Mouse (Mus musculus) C3H10T1/2 (cell line): ENCODE results near the gene Heatr6. TPM values are rescaled to one million over a fixed set of nuclear protein-coding genes. Genes with fewer than 3 reads are reported as not detected.

Source experiments
- polyA plus RNA-seq, 2 experiments: library from polyadenylated mRNA; unstranded; fragments of >200 nt; fragmentation: generic; extraction: Trizol; gene quantifications; one replicate each; pipeline ENCODE4 v1.2.1; 2012; ENCODE audit warnings: missing spikeins in 2 of 2

Gene Heatr6
- 10 to 100 TPM in 1 of 2 experiments, 1 to 10 TPM in 1; 6.4 to 21.6 TPM for polyA plus RNA-seq

GRCm38 (mm10) chr11:83753581-83754181 is at the start of gene Heatr6:
Heatr6 (plus strand) TSS chr11:83753696.

GRCm38 (mm10) chr11:83703705-83704104 is 49.8 kb upstream of the Heatr6 start, which contains the start of gene Wfdc17:
Wfdc17 (plus strand) TSS chr11:83703991.

GRCm38 (mm10) chr11:83708715-83709114 is 44.8 kb upstream of the Heatr6 start, which contains the start of gene Wfdc18:
Wfdc18 (plus strand) TSS chr11:83709015.

GRCm38 (mm10) chr11:83746681-83747080 is 6.8 kb upstream of the Heatr6 start, which contains the start of gene Wfdc21:
Wfdc21 (plus strand) TSS chr11:83746940.

Other genes starting within 250 kb of the Heatr6 start
- gene Heatr9, start 231.5 kb upstream of the Heatr6 start, polyA plus RNA-seq, result under 1 TPM in 1 of 2 experiments, not detected in 1; 0.04 TPM
- gene Ccl5, start 223.2 kb upstream of the Heatr6 start, polyA plus RNA-seq, result 10 to 100 TPM in 1 of 2 experiments, 1 to 10 TPM in 1; 4.4 to 79.3 TPM
- 1 to 10 TPM; 1.6 to 6.6 TPM for gene Ccl9, start 175.1 kb upstream of the Heatr6 start, polyA plus RNA-seq
- gene Ccl6, start 160.6 kb upstream of the Heatr6 start, polyA plus RNA-seq, result under 1 TPM in 1 of 2 experiments, not detected in 1; 0.47 TPM
- gene Rpl9-ps1, start 108.1 kb upstream of the Heatr6 start, polyA plus RNA-seq, result not detected
- not detected for gene Ccl3, start 104.3 kb upstream of the Heatr6 start, polyA plus RNA-seq
- not detected for gene Ccl4, start 91.1 kb upstream of the Heatr6 start, polyA plus RNA-seq
- under 1 TPM in 1 of 2 experiments, not detected in 1; 0.21 TPM for gene Wfdc17, start 49.7 kb upstream of the Heatr6 start, polyA plus RNA-seq
- gene Wfdc18, start 44.7 kb upstream of the Heatr6 start, polyA plus RNA-seq, result 10 to 100 TPM in 1 of 2 experiments, under 1 TPM in 1; 0.85 to 11.0 TPM
- gene Wfdc21, start 6.8 kb upstream of the Heatr6 start, polyA plus RNA-seq, result 1 to 10 TPM in 1 of 2 experiments, not detected in 1; 6.1 TPM
- gene Hnf1b, start 96.4 kb downstream of the Heatr6 start, polyA plus RNA-seq, result not detected
- 10 to 100 TPM in 1 of 2 experiments, 1 to 10 TPM in 1; 1.8 to 14.4 TPM for gene Ddx52, start 188.4 kb downstream of the Heatr6 start, polyA plus RNA-seq
- 1 to 10 TPM; 2.0 to 9.7 TPM for gene Synrg, start 210.7 kb downstream of the Heatr6 start, polyA plus RNA-seq